ENCODE assay signal across 8 mouse cellular contexts in the genomic region with DNA sequence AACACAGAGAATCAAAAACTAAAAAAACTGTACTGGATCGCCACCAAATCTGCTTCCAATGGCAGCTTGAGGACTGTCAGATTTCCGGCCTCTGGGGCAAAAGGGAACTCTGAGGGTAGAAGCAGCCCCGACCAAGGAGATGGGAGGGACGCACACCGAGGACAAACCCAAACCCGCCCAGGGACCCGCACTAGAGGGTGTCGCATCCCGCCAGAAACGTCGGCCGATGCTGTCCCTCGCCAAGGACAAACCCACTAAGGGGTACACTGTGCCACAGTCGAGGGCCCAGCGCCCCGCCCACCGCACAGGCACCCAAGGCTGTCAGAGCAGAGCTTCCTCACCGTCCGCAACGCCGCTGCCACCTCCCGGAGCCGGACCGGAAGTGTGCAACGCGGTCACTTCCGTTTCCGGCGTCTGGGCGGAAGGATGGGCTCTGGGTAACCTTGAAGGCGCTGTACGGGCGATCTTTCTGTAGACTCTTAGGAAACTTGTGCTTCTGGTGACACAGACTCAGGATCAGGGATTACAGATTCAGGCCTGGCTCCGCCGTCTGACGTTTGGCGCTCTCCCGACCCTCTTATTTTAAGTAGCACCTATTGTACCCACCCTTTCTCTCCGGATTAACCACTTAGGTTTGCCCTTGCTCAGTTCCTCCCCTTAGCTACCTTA. TPM values are rescaled to one million over a fixed set of nuclear protein-coding genes. Genes with fewer than 3 reads are reported as not detected.
DNase-seq lines count a peak whose midpoint lies in the region; ATAC-seq and TF ChIP-seq lines count a peak whose summit lies in the region.

A gene (minus strand): TSS at position 416 of the 669 bp plus-strand sequence.

- TF ChIP-seq CTCF in G1E (IDR thresholded peaks at IDR 0.05; ENCODE audit: low read depth, low read length), result no peak
- no peak for TF ChIP-seq CTCF in layer of hippocampus, adult 2 months (conservative IDR thresholded peaks at IDR 0.05)
- no peak; the same call in 1 of the 2 replicates for TF ChIP-seq CTCF in lung, embryonic 14.5 days (IDR thresholded peaks at IDR 0.05; ENCODE audit: low read depth)
- no peak for TF ChIP-seq CTCF in olfactory bulb, adult 2 months (IDR thresholded peaks at IDR 0.05; ENCODE audit: insufficient read depth, low read depth, low read length)
- TF ChIP-seq CTCF in thymus, adult 2 months (IDR thresholded peaks at IDR 0.05; ENCODE audit: borderline replicate concordance, control insufficient read depth, extremely low read depth, insufficient read depth, low read length, poor library complexity), result 0 out of 2 replicates have a peak, but pooled peaks have one; percentile 19

- peak; percentile 78 for DNase-seq in G1E (ENCODE audit: low spot score)
- peak; percentile 91 to 92 for DNase-seq in cerebellum, adult 18-20 months
- DNase-seq in heart, postnatal 36 days, result peak; percentile 92
- peak; percentile 89 to 90 for DNase-seq in layer of hippocampus, adult 2 months (ENCODE audit: low spot score in 2 of 2)
- peak; percentile 94 for DNase-seq in lung, embryonic 14.5 days
- DNase-seq in thymus, adult 2 months, result peak; percentile 87

- peak within 1 kb of the TSS; percentile 92 for H3K4me2 ChIP-seq in forebrain, embryonic 16.5 days (ENCODE audit: low read length)
- peak within 1 kb of the TSS; percentile 93 for H3K4me2 ChIP-seq in lung, embryonic 14.5 days

- peak; percentile 90 for TF ChIP-seq POLR2A in olfactory bulb, adult 2 months (IDR thresholded peaks at IDR 0.05; ENCODE audit: insufficient read depth, low read depth, low read length)
- peak; percentile 83; the same call in 1 of the 2 replicates for TF ChIP-seq POLR2A in thymus, adult 2 months (IDR thresholded peaks at IDR 0.05; ENCODE audit: control insufficient read depth, extremely low read depth, insufficient read depth, low read length, poor library complexity)

- H3K4me1 ChIP-seq in G1E (ENCODE audit: insufficient read depth, low read depth, low read length), result peaks cover 23% of the 10 kb centered on the region
- peaks cover 25% of the 10 kb centered on the region for H3K4me1 ChIP-seq in forebrain, embryonic 16.5 days (replicated peaks; ENCODE audit: control insufficient read depth, insufficient read depth, low read length)
- H3K4me1 ChIP-seq in lung, embryonic 14.5 days (ENCODE audit: insufficient read depth), result no peaks in the 10 kb centered on the region
- H3K4me1 ChIP-seq in olfactory bulb, adult 2 months (ENCODE audit: control insufficient read depth, insufficient read depth, low read length), result peaks cover 3% of the 10 kb centered on the region
- peaks cover 2% of the 10 kb centered on the region; the same call in 1 of the 2 replicates for H3K4me1 ChIP-seq in thymus, adult 2 months (replicated peaks; ENCODE audit: control insufficient read depth, insufficient read depth, low read length)

- WGBS in forebrain, embryonic 16.5 days, result under 1% methylated on average over 35 of the region's 39 CpGs
- WGBS in lung, embryonic 14.5 days, result under 1% methylated on average over 39 of the region's 39 CpGs
- WGBS in olfactory bulb, adult 2 months, result 0% methylated on average over 39 of the region's 39 CpGs
- WGBS in thymus, adult 2 months, result under 1% methylated on average over 39 of the region's 39 CpGs

- intact Hi-C loops in heart, postnatal 36 days (cut with DNase I), result loop anchor here (5.0 kb wide), 2 partner anchors 94 to 109 kb away; a partner anchor contains a TSS

- H3K36me3 ChIP-seq in G1E (replicated peaks), result peaks cover 26% of the 10 kb centered on the region
- peaks cover 7% of the 10 kb centered on the region for H3K36me3 ChIP-seq in forebrain, embryonic 16.5 days (ENCODE audit: control insufficient read depth, insufficient read depth)
- H3K36me3 ChIP-seq in lung, embryonic 14.5 days (ENCODE audit: insufficient read depth), result peaks cover 18% of the 10 kb centered on the region
- no peaks in the 10 kb centered on the region; the same call in 1 of the 2 replicates for H3K36me3 ChIP-seq in thymus, adult 2 months (ENCODE audit: control insufficient read depth, insufficient read depth, low read length)

- peak within 1 kb of the TSS; percentile 92 for H3K4me3 ChIP-seq in G1E (ENCODE audit: low read depth, low read length)
- H3K4me3 ChIP-seq in forebrain, embryonic 16.5 days (replicated peaks; ENCODE audit: low read length), result peak within 1 kb of the TSS; percentile 90
- peak within 1 kb of the TSS; percentile 89 for H3K4me3 ChIP-seq in layer of hippocampus, adult 2 months
- peak within 1 kb of the TSS; percentile 62 for H3K4me3 ChIP-seq in lung, embryonic 14.5 days (ENCODE audit: low read depth, low read length)
- H3K4me3 ChIP-seq in olfactory bulb, adult 2 months (ENCODE audit: insufficient read depth, low read depth, low read length), result peak within 1 kb of the TSS; percentile 85
- peak within 1 kb of the TSS; percentile 99 for H3K4me3 ChIP-seq in thymus, adult 2 months (ENCODE audit: control insufficient read depth, insufficient read depth, low read length)

- H3K9ac ChIP-seq in forebrain, embryonic 16.5 days (replicated peaks; ENCODE audit: low read depth, low read length), result peak within 1 kb of the TSS; percentile 89
- peak within 1 kb of the TSS; percentile 64 for H3K9ac ChIP-seq in lung, embryonic 14.5 days

- ATAC-seq in G1E (ENCODE audit: extremely low read depth, insufficient number of reproducible peaks, low FRiP score, poor library complexity, severe bottlenecking), result peak; percentile 97
- ATAC-seq in forebrain, embryonic 16.5 days, result peak; percentile 99
- peak; percentile 98 for ATAC-seq in lung, embryonic 14.5 days (ENCODE audit: insufficient read depth)

- peak within 1 kb of the TSS; percentile 88 for H3K27ac ChIP-seq in forebrain, embryonic 16.5 days (ENCODE audit: low read length)
- peak within 1 kb of the TSS; percentile 93 for H3K27ac ChIP-seq in layer of hippocampus, adult 2 months
- H3K27ac ChIP-seq in lung, embryonic 14.5 days (ENCODE audit: low read depth), result peak within 1 kb of the TSS; percentile 89
- H3K27ac ChIP-seq in olfactory bulb, adult 2 months (ENCODE audit: insufficient read depth, low read depth, low read length), result peak within 1 kb of the TSS; percentile 96
- peak within 1 kb of the TSS; percentile 89 for H3K27ac ChIP-seq in thymus, adult 2 months (ENCODE audit: control insufficient read depth, insufficient read depth, low read length)

- H3K27me3 ChIP-seq in G1E (ENCODE audit: insufficient read depth, low read length), result peaks cover 11% of the 10 kb centered on the region; the same call in 1 of the 2 replicates
- no peaks in the 10 kb centered on the region for H3K27me3 ChIP-seq in forebrain, embryonic 16.5 days (replicated peaks; ENCODE audit: control insufficient read depth, insufficient read depth, low read length)
- H3K27me3 ChIP-seq in lung, embryonic 14.5 days (ENCODE audit: insufficient read depth, low read length), result no peaks in the 10 kb centered on the region
- no peaks in the 10 kb centered on the region for H3K27me3 ChIP-seq in thymus, adult 2 months (ENCODE audit: control insufficient read depth, insufficient read depth, low read length)

- no peaks in the 10 kb centered on the region for H3K9me3 ChIP-seq in G1E (replicated peaks)
- no peaks in the 10 kb centered on the region for H3K9me3 ChIP-seq in forebrain, embryonic 16.5 days (ENCODE audit: control insufficient read depth, low read length)
- no peaks in the 10 kb centered on the region for H3K9me3 ChIP-seq in lung, embryonic 14.5 days (ENCODE audit: low read depth, low read length)

RNA-seq across cellular contexts. Expression of the gene that starts here (rescaled TPM):
- total RNA-seq in G1E (2014; fragmentation: Nextera tagmentation), result 34.3 and 39.1 TPM in 2 replicates
- total RNA-seq in G1E (2017), result 43.7 and 46.7 TPM in 2 replicates
- polyA plus RNA-seq in G1E (2012), result 7.9 and 26.6 TPM in 2 replicates
- 107 and 118 TPM in 2 replicates for polyA plus RNA-seq in forebrain, embryonic 16.5 days (2015; fragmentation: Nextera tagmentation; extraction: Ambion mirVana)
- 10 to 100 TPM; 45.6 to 46.3 TPM for total RNA-seq in heart, postnatal 36 days (2021)
- total RNA-seq in layer of hippocampus, adult 2 months (2021), result 10 to 100 TPM; 64.0 to 67.1 TPM
- 76.5 and 90.5 TPM in 2 replicates for polyA plus RNA-seq in lung, embryonic 14.5 days (2014; fragmentation: Nextera tagmentation; extraction: Ambion mirVana)
- polyA plus RNA-seq in olfactory bulb, adult 2 months (2012; ENCODE audit: insufficient read depth, insufficient read length, low replicate concordance, missing spikeins), result not detected in 2 replicates
- polyA plus RNA-seq in thymus, adult 2 months (2012; rRNA removed), result 36.1 and 45.6 TPM in 2 replicates

Comparison
In these comparisons a context has a peak if more than half of its experiments do, and no peak if none do; other contexts are left out.
1. Peak in every context shown above with its lines: DNase-seq, ATAC-seq, H3K4me3 ChIP-seq and H3K27ac ChIP-seq.